Mouse (Mus musculus): ENCODE measurements around the gene Sdccag8. TPM values are rescaled to one million over a fixed set of nuclear protein-coding genes. Genes with fewer than 3 reads are reported as not detected.

The Sdccag8 gene
- total RNA-seq, 2 experiments from 2014 or later: 3.1 to 4.1 TPM

GRCm38 (mm10) chr1:176970635-176971478 lies 156.4 kb downstream of the Sdccag8 start:
- DNase-seq: no peak
- intact Hi-C loops (cut with DNase I; ENCODE audit: low total_unique reads): no loop called here

GRCm38 (mm10) chr1:176971479-176971797 lies 157.0 kb downstream of the Sdccag8 start:
- intact Hi-C loops (cut with DNase I; ENCODE audit: low total_unique reads): no loop called here
- DNase-seq: no peak

GRCm38 (mm10) chr1:176973356-176974088 lies 159.1 kb downstream of the Sdccag8 start:
- no peak for DNase-seq
- intact Hi-C loops (cut with DNase I; ENCODE audit: low total_unique reads): no loop called here

- intact Hi-C loops (cut with DNase I; ENCODE audit: low total_unique reads): no loop called here
- no peak for DNase-seq
Measured at GRCm38 (mm10) chr1:176979235-176979634, 164.8 kb downstream of the Sdccag8 start.

GRCm38 (mm10) chr1:176980140-176980539 lies 165.7 kb downstream of the Sdccag8 start:
- intact Hi-C loops (cut with DNase I; ENCODE audit: low total_unique reads): no loop called here

GRCm38 (mm10) chr1:176980801-176981400 lies 166.4 kb downstream of the Sdccag8 start:
- DNase-seq: no peak
- intact Hi-C loops (cut with DNase I; ENCODE audit: low total_unique reads): no loop called here

More at GRCm38 (mm10) chr1:176980140-176980539, 165.7 kb downstream of the Sdccag8 start:
- DNase-seq: no peak

GRCm38 (mm10) chr1:176981511-176981910 lies 167.1 kb downstream of the Sdccag8 start:
- DNase-seq: no peak
- intact Hi-C loops (cut with DNase I; ENCODE audit: low total_unique reads): no loop called here

- intact Hi-C loops (cut with DNase I; ENCODE audit: low total_unique reads): no loop called here
- no peak for DNase-seq
Measured at GRCm38 (mm10) chr1:176982671-176983070, 168.2 kb downstream of the Sdccag8 start.

- intact Hi-C loops (cut with DNase I; ENCODE audit: low total_unique reads): no loop called here
- DNase-seq: no peak
Measured at GRCm38 (mm10) chr1:176985691-176986090, 171.2 kb downstream of the Sdccag8 start.

- no peak for DNase-seq
- intact Hi-C loops (cut with DNase I; ENCODE audit: low total_unique reads): no loop called here
Measured at GRCm38 (mm10) chr1:176986275-176986674, 171.8 kb downstream of the Sdccag8 start.

GRCm38 (mm10) chr1:176986990-176987740 lies 172.7 kb downstream of the Sdccag8 start:
- intact Hi-C loops (cut with DNase I; ENCODE audit: low total_unique reads): no loop called here
- DNase-seq: no peak

GRCm38 (mm10) chr1:176991473-176991872 lies 177.0 kb downstream of the Sdccag8 start:
- no peak for DNase-seq
- intact Hi-C loops (cut with DNase I; ENCODE audit: low total_unique reads): loop anchor here (10.0 kb wide), 1 partner anchor 183 kb away; no protein-coding TSS in a partner anchor

- intact Hi-C loops (cut with DNase I; ENCODE audit: low total_unique reads): loop anchor here (10.0 kb wide), 1 partner anchor 182 kb away; no protein-coding TSS in a partner anchor
- no peak for DNase-seq
Measured at GRCm38 (mm10) chr1:176992517-176992916, 178.1 kb downstream of the Sdccag8 start.

- intact Hi-C loops (cut with DNase I; ENCODE audit: low total_unique reads): loop anchor here (10.0 kb wide), 1 partner anchor 181 kb away; no protein-coding TSS in a partner anchor
Measured at GRCm38 (mm10) chr1:176993141-176994010, 178.9 kb downstream of the Sdccag8 start.

GRCm38 (mm10) chr1:176994087-176994486 lies 179.6 kb downstream of the Sdccag8 start:
- no peak for DNase-seq
- intact Hi-C loops (cut with DNase I; ENCODE audit: low total_unique reads): loop anchor here (10.0 kb wide), 1 partner anchor 181 kb away; no protein-coding TSS in a partner anchor

More at GRCm38 (mm10) chr1:176993141-176994010, 178.9 kb downstream of the Sdccag8 start:
- DNase-seq: no peak

- DNase-seq: no peak
- intact Hi-C loops (cut with DNase I; ENCODE audit: low total_unique reads): loop anchor here (10.0 kb wide), 1 partner anchor 180 kb away; no protein-coding TSS in a partner anchor
Measured at GRCm38 (mm10) chr1:176994707-176995418, 180.4 kb downstream of the Sdccag8 start.

- DNase-seq: no peak
- intact Hi-C loops (cut with DNase I; ENCODE audit: low total_unique reads): loop anchor here (10.0 kb wide), 1 partner anchor 179 kb away; no protein-coding TSS in a partner anchor
Measured at GRCm38 (mm10) chr1:176995419-176995775, 180.9 kb downstream of the Sdccag8 start.

- DNase-seq: no peak
- intact Hi-C loops (cut with DNase I; ENCODE audit: low total_unique reads): loop anchor here (10.0 kb wide), 1 partner anchor 179 kb away; no protein-coding TSS in a partner anchor
Measured at GRCm38 (mm10) chr1:176996166-176996565, 181.7 kb downstream of the Sdccag8 start.

Data from gastrocnemius, postnatal 14 days (tissue).